Mouse (Mus musculus): Measurements from ENCODE around the gene Sema6b. TPM values are rescaled to one million over a fixed set of nuclear protein-coding genes. Genes with fewer than 3 reads are reported as not detected.

Gene Sema6b
- polyA plus RNA-seq, 1 experiment from 2014 or later, result 4.3 TPM

DNA sequence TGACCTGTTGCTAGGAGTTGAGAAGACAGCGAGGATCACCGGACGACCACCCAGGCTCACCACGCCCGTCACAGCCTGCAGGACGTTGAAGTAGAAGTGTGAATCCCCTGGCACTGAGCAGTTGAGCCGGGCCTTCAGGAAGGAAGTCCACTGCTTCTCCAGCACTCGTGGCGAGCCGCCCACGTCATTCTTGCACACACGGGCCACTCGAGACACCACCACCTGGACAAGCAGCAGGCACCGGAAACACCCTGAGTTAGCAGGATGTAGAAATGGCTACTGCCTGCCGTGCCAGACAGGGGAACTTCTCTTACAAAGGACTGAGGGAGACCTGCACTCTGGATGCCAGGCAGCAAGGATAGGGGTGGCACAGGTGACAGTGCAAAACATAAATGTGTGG lies 11.9 kb downstream of the Sema6b start:
- Histone ChIP-seq H3K4me2 (ENCODE audit: low read depth, low read length) (no peak overlapping the region), H3K27me3 (replicated peaks; ENCODE audit: control insufficient read depth, insufficient read depth, low read length) (peaks cover 20% of the 10 kb centered on the region), H3K9ac (ENCODE audit: low read depth, low read length) (no peak overlapping the region), H3K27ac (replicated peaks; ENCODE audit: low read depth, low read length) (no peak overlapping the region), H3K36me3 (ENCODE audit: control insufficient read depth, insufficient read depth, low read length) (no peaks in the 10 kb centered on the region), H3K4me3 (ENCODE audit: low read depth, low read length) (no peak overlapping the region), H3K9me3 (ENCODE audit: control insufficient read depth, low read length) (peaks cover 2% of the 10 kb centered on the region; the same call in 1 of the 2 replicates), H3K4me1 (ENCODE audit: control insufficient read depth, insufficient read depth, low read length) (peaks cover 7% of the 10 kb centered on the region; the same call in 1 of the 2 replicates)
- DNase-seq (ENCODE audit: low spot score) (no peak), ATAC-seq (ENCODE audit: low read depth) (no peak)
- WGBS, result 80% methylated on average over 15 of the region's 15 CpGs

DNA sequence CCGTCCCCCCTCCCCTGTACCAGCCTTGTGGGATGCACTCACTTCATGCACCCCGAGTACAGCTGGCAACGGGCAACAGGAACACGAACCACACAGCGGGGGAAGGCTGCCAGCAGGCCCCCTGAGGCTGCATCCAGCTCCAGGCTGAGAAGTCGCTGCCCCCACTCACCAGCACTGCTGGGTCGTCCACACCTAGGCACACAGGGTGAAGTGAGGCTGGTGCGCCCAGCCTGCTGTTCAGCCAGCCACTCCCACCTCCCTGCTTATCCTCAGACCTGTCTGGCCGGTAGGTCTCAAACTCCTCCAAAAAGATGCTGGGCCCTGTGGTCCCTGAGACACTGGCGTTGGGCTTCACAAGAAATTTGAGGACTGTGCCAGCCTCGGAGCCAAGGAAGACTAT lies 14.0 kb downstream of the Sema6b start:
- Histone ChIP-seq H3K9me3 (ENCODE audit: control insufficient read depth, low read length) (peaks cover 16% of the 10 kb centered on the region), H3K27ac (replicated peaks; ENCODE audit: low read depth, low read length) (no peak overlapping the region), H3K9ac (ENCODE audit: low read depth, low read length) (no peak overlapping the region), H3K4me1 (ENCODE audit: control insufficient read depth, insufficient read depth, low read length) (peaks cover 7% of the 10 kb centered on the region; the same call in 1 of the 2 replicates), H3K4me2 (ENCODE audit: low read depth, low read length) (no peak overlapping the region), H3K36me3 (ENCODE audit: control insufficient read depth, insufficient read depth, low read length) (no peaks in the 10 kb centered on the region), H3K27me3 (replicated peaks; ENCODE audit: control insufficient read depth, insufficient read depth, low read length) (peaks cover 40% of the 10 kb centered on the region), H3K4me3 (ENCODE audit: low read depth, low read length) (no peak overlapping the region)
- ATAC-seq (ENCODE audit: low read depth), result no peak
- WGBS, result 66% methylated on average over 11 of the region's 11 CpGs
- no peak for DNase-seq (ENCODE audit: low spot score)

DNA sequence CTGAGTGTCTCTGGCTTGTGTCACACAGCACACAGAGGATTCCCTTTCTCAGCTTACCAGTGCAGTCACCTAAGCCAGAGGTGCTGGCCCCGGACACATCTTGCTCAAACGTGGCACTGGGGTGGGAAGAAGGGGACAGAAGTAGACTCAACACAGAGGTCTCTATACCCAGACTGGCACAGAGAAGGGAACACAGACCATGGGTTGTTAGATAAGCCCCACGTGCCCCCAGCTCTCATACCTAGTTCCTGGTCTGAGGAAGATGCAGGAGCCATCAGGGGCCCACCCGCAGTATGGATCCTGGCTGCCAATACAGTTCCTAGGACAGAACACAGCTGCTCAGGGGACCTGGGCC lies 14.9 kb downstream of the Sema6b start:
- WGBS, result 96% methylated on average over 4 of the region's 4 CpGs
- Histone ChIP-seq H3K4me2 (ENCODE audit: low read depth, low read length) (no peak overlapping the region), H3K4me3 (ENCODE audit: low read depth, low read length) (no peak overlapping the region), H3K27ac (replicated peaks; ENCODE audit: low read depth, low read length) (no peak overlapping the region), H3K27me3 (replicated peaks; ENCODE audit: control insufficient read depth, insufficient read depth, low read length) (peaks cover 49% of the 10 kb centered on the region), H3K9me3 (ENCODE audit: control insufficient read depth, low read length) (peaks cover 16% of the 10 kb centered on the region), H3K36me3 (ENCODE audit: control insufficient read depth, insufficient read depth, low read length) (no peaks in the 10 kb centered on the region), H3K4me1 (ENCODE audit: control insufficient read depth, insufficient read depth, low read length) (peaks cover 7% of the 10 kb centered on the region; the same call in 1 of the 2 replicates), H3K9ac (ENCODE audit: low read depth, low read length) (no peak overlapping the region)
- ATAC-seq (ENCODE audit: low read depth), result no peak
- no peak for DNase-seq (ENCODE audit: low spot score)

DNA sequence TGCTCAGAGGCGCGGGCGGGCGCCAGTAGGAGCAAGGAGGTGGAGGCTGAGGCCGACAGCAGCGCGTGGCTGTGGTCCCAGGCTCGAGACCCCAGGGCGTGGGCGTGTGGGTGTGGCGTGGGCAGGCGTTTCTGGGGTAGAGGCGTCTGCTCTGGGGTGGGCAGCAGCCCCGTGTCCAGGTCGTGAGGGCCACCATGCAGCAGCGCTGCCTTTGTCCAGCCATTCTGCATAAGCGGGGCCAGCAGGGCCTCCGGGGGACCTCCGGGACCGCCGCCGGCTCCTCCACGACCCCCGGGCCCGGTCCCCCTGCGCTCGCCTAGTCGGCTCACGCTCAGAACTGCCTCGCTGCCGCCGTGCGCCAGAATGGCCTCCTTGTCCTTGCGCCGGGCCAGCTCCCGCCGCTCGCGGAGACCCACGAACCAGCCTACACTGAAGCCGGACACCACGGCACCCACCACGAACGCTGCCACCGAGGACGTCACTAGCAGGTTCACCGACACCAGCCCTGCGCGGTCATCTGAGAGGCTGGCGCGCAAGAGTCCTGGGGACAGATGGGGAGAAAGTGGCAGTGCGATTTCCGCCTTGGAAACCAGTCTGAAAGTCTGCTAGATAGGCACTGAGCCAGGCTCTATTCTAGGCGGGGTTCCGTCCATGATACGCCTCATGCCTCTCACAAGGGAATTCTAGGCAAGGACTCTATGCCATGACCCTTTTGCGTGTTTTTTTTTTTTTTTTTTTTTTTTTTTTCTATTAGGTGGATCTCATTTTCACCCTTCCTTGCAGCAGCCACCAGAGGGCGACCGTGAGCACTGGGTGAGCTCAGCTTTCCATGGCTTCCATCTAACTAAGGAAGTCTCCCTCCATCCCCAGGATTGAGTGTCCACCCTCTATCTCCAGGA lies 15.5 kb downstream of the Sema6b start:
- no peak for DNase-seq (ENCODE audit: low spot score)
- no peak for ATAC-seq (ENCODE audit: low read depth)
- peak overlapping the region; percentile 68 for H3K4me2 ChIP-seq (ENCODE audit: low read depth, low read length)
- H3K36me3 ChIP-seq (ENCODE audit: control insufficient read depth, insufficient read depth, low read length), result no peaks in the 10 kb centered on the region
- H3K27ac ChIP-seq (replicated peaks; ENCODE audit: low read depth, low read length), result no peak overlapping the region
- peaks cover 7% of the 10 kb centered on the region; the same call in 1 of the 2 replicates for H3K4me1 ChIP-seq (ENCODE audit: control insufficient read depth, insufficient read depth, low read length)
- peak overlapping the region; percentile 37 for H3K4me3 ChIP-seq (ENCODE audit: low read depth, low read length)
- WGBS, result 12% methylated on average over 20 of the region's 59 CpGs
- H3K27me3 ChIP-seq (replicated peaks; ENCODE audit: control insufficient read depth, insufficient read depth, low read length), result peaks cover 56% of the 10 kb centered on the region
- H3K9ac ChIP-seq (ENCODE audit: low read depth, low read length), result peak overlapping the region; percentile 57
- H3K9me3 ChIP-seq (ENCODE audit: control insufficient read depth, low read length), result peaks cover 16% of the 10 kb centered on the region

DNA sequence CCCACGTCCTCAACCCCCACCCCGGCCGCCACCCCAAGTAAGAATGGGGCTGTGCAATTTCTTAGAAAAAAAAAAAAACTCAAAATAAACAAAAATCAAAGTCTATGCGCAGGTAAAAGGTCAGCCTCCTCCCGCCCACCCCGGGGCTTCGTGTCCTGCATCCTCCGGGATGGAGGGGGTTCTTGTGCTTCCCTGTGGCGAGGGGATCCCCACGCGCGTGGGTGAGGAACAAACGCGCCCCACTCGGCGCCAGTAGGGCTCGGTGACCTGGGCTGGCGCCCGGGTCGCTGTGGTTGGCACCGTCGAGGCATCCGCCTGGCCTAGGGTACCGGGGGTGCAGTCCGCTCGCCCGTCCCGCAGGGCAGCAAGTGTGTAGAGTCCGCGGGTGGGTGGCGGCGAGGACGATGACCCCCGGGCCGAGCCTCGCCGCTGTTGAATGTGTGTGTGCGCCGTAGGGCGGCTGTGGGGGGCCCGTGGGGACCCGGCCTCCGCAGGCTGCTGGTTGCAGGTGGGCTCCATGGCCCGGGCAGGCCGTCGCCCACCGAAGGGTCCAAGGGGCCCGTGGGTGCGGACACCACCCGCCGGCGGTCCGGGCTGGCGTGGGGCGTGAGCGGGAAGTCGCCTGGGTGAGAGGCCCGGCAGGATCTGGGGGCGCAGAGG lies 16.3 kb downstream of the Sema6b start:
- Histone ChIP-seq H3K9me3 (ENCODE audit: control insufficient read depth, low read length) (peaks cover 16% of the 10 kb centered on the region), H3K36me3 (ENCODE audit: control insufficient read depth, insufficient read depth, low read length) (no peaks in the 10 kb centered on the region), H3K4me3 (ENCODE audit: low read depth, low read length) (peak overlapping the region; percentile 37), H3K4me2 (ENCODE audit: low read depth, low read length) (peak overlapping the region; percentile 68), H3K27ac (replicated peaks; ENCODE audit: low read depth, low read length) (no peak overlapping the region), H3K4me1 (ENCODE audit: control insufficient read depth, insufficient read depth, low read length) (peaks cover 7% of the 10 kb centered on the region; the same call in 1 of the 2 replicates), H3K9ac (ENCODE audit: low read depth, low read length) (peak overlapping the region; percentile 57), H3K27me3 (replicated peaks; ENCODE audit: control insufficient read depth, insufficient read depth, low read length) (peaks cover 63% of the 10 kb centered on the region)
- 47% methylated on average over 25 of the region's 59 CpGs for WGBS
- ATAC-seq (ENCODE audit: low read depth) (no peak), DNase-seq (ENCODE audit: low spot score) (no peak)

DNA sequence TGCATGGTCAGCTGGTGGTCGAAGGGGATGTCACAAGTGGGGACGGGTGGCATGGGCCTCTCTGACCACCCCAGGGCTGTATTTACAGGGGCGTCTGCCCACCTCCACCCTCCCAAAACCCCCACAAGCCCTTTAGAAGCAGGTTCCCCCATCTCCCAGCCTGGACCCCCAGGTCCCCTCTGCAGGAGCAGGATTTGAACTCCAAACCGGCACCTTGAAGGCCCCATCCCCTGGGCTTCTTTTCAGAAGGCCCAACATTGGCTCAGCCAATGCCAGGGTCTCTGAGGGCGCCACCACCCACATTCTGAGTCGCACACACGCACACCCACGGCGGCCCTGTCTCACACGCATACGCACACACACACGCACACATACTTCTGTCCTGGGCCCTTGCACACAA lies 17.0 kb downstream of the Sema6b start:
- Histone ChIP-seq H3K4me1 (ENCODE audit: control insufficient read depth, insufficient read depth, low read length) (peaks cover 7% of the 10 kb centered on the region; the same call in 1 of the 2 replicates), H3K9ac (ENCODE audit: low read depth, low read length) (no peak overlapping the region), H3K4me2 (ENCODE audit: low read depth, low read length) (no peak overlapping the region), H3K4me3 (ENCODE audit: low read depth, low read length) (no peak overlapping the region), H3K9me3 (ENCODE audit: control insufficient read depth, low read length) (peaks cover 16% of the 10 kb centered on the region), H3K36me3 (ENCODE audit: control insufficient read depth, insufficient read depth, low read length) (no peaks in the 10 kb centered on the region), H3K27ac (replicated peaks; ENCODE audit: low read depth, low read length) (no peak overlapping the region), H3K27me3 (replicated peaks; ENCODE audit: control insufficient read depth, insufficient read depth, low read length) (peaks cover 69% of the 10 kb centered on the region)
- WGBS, result 91% methylated on average over 12 of the region's 12 CpGs
- no peak for DNase-seq (ENCODE audit: low spot score)
- ATAC-seq (ENCODE audit: low read depth), result no peak

DNA sequence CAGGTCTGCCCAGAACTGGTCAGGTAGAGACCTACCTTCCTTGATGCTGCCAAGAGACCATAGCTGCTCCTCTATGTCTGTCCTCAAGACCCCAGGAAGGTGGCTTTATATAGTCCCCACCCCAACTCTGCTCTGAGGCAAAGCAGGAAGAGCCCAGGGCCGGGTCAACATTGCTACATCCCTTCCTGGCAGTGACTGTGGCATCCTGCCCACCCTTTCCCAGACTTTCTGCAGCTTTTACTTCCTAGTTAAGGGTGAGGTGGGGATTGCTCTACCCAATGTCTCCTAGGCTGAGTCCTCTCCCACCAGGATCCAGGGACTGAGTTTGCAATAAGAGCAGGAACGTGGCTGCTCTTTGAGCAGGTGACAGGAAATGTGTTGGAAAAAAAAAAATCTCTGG lies 18.3 kb downstream of the Sema6b start, which contains the start of gene Lrg1:
Gene Lrg1 (minus strand): TSS at position 176 of the 400 bp plus-strand sequence.
- WGBS, result 59% methylated on average over 2 of the region's 2 CpGs
- H3K27ac ChIP-seq (replicated peaks; ENCODE audit: low read depth, low read length), result no peak within 1 kb of the TSS
- H3K4me2 ChIP-seq (ENCODE audit: low read depth, low read length), result no peak within 1 kb of the TSS
- no peak within 1 kb of the TSS for H3K9ac ChIP-seq (ENCODE audit: low read depth, low read length)
- peaks cover 10% of the 10 kb centered on the region; the same call in 1 of the 2 replicates for H3K4me1 ChIP-seq (ENCODE audit: control insufficient read depth, insufficient read depth, low read length)
- H3K9me3 ChIP-seq (ENCODE audit: control insufficient read depth, low read length), result peaks cover 16% of the 10 kb centered on the region
- no peaks in the 10 kb centered on the region for H3K36me3 ChIP-seq (ENCODE audit: control insufficient read depth, insufficient read depth, low read length)
- no peak within 1 kb of the TSS for H3K4me3 ChIP-seq (ENCODE audit: low read depth, low read length)
- no peak for DNase-seq (ENCODE audit: low spot score)
- H3K27me3 ChIP-seq (replicated peaks; ENCODE audit: control insufficient read depth, insufficient read depth, low read length), result peaks cover 77% of the 10 kb centered on the region
- no peak for ATAC-seq (ENCODE audit: low read depth)

DNA sequence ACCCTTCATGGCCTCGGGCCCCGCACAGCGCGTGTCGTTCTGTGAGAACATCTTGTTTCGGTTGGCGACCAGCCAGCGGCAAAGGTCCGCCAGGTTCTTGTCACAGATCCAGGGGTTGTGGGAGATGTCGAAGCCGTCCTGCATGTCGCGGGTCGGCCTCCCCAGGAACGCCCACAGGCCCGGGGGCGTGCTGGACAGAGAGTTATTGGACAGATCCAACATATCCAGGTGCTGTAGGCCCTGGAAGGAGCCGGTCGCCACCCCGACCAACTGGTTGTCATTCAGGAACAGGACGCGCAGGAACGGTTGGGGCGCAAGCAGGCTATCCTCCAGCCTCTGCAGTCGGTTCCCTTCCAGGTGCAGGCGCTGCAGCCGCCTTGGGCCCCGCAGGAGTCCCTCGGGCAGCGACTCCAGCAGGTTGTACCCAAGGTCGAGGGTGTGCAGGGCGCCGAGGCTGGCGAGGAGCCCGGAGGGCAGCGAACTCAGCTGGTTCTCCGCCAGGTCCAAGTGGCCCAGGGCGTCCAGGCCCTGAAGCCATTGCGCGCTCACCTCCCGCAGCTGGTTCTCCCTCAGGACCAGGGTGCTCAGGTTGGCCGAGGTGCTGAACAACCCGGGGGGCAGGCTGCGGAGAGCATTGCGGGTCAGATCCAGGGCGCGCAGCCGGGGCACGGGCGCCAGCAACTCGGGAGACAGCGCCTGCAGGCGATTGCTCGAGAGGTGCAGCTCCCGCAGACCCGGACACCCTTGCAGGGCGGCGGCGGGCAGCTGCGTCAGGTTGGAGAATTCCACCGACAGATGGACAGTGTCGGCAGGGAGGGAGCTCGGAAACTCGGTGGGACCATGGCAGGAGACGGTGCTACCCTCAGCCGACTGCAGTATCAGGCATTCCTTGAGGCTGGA lies 19.9 kb downstream of the Sema6b start:
- peak overlapping the region; percentile 27; the same call in 1 of the 2 replicates for H3K4me2 ChIP-seq (ENCODE audit: low read depth, low read length)

More for the DNA sequence above, 19.9 kb downstream of the Sema6b start:
- Histone ChIP-seq H3K4me1 (ENCODE audit: control insufficient read depth, insufficient read depth, low read length) (peaks cover 10% of the 10 kb centered on the region; the same call in 1 of the 2 replicates), H3K27ac (replicated peaks; ENCODE audit: low read depth, low read length) (no peak overlapping the region), H3K9me3 (ENCODE audit: control insufficient read depth, low read length) (peaks cover 16% of the 10 kb centered on the region), H3K9ac (ENCODE audit: low read depth, low read length) (0 out of 2 replicates have a peak overlapping the region, but pooled peaks have one; percentile 35), H3K27me3 (replicated peaks; ENCODE audit: control insufficient read depth, insufficient read depth, low read length) (peaks cover 77% of the 10 kb centered on the region), H3K4me3 (ENCODE audit: low read depth, low read length) (peak overlapping the region; percentile 4), H3K36me3 (ENCODE audit: control insufficient read depth, insufficient read depth, low read length) (no peaks in the 10 kb centered on the region)
- ATAC-seq (ENCODE audit: low read depth) (no peak), DNase-seq (ENCODE audit: low spot score) (no peak)
- WGBS, result 5% methylated on average over 58 of the region's 66 CpGs

Data from embryonic facial prominence, embryonic 14.5 days (tissue).